Mouse (Mus musculus) MEL (cell line): ENCODE data around the gene Rnf157. TPM values are rescaled to one million over a fixed set of nuclear protein-coding genes. Genes with fewer than 3 reads are reported as not detected.

Experiments used
- DNase-seq: peaks from one replicate; pipeline ENCODE4 v3.0.0; 2011; ENCODE audit warnings: low read depth, low spot score
- H3K27ac ChIP-seq: 2 replicates; pipeline ENCODE4 v1.5.1; 2012; ENCODE audit warnings: low read depth, mild to moderate bottlenecking, control low read depth, low read length, moderate library complexity; ENCODE audit not compliant: control insufficient read depth
- H3K27me3 ChIP-seq, 2 experiments: fragments of 150-350 bp in 1 of 2; sonication (generic) in 1 of 2; 2 replicates each; pipeline ENCODE4 v1.6.1; 2012; ENCODE audit warnings: low read length in 2 of 2, mild to moderate bottlenecking in 2 of 2, improper control_type of control experiment in 1 of 2, moderate library complexity in 1 of 2; ENCODE audit not compliant: insufficient read depth in 2 of 2, control insufficient read depth in 1 of 2
- H3K36me3 ChIP-seq, 2 experiments: 2 replicates each; pipeline ENCODE4 v1.6.1; 2012 to 2014; ENCODE audit warnings: low read length in 2 of 2, improper control_type of control experiment in 1 of 2, inconsistent platforms in 1 of 2, mild to moderate bottlenecking in 1 of 2; ENCODE audit not compliant: insufficient read depth in 2 of 2, control insufficient read depth in 1 of 2
- H3K4me1 ChIP-seq, 2 experiments: fragments of 150-350 bp in 1 of 2; sonication (generic) in 1 of 2; 2 replicates each; pipeline ENCODE4 v1.6.1; 2012; ENCODE audit warnings: low read length in 2 of 2, improper control_type of control experiment in 1 of 2, mild to moderate bottlenecking in 1 of 2; ENCODE audit not compliant: insufficient read depth in 2 of 2, control insufficient read depth in 1 of 2
- H3K4me3 ChIP-seq, 2 experiments: fragments of 150-350 bp in 1 of 2; sonication (generic) in 1 of 2; 2 replicates each; pipeline ENCODE4 v1.5.1; 2012; ENCODE audit warnings: low read depth in 2 of 2, low read length in 2 of 2, mild to moderate bottlenecking in 2 of 2, moderate library complexity in 2 of 2, control low read depth in 1 of 2, improper control_type of control experiment in 1 of 2; ENCODE audit not compliant: control insufficient read depth in 1 of 2, insufficient read depth in 1 of 2
- H3K79me2 ChIP-seq: 2 replicates; pipeline ENCODE4 v1.6.1; 2012; ENCODE audit warnings: mild to moderate bottlenecking, low read length, moderate library complexity; ENCODE audit not compliant: control insufficient read depth, poor library complexity, insufficient read depth
- H3K9ac ChIP-seq: 2 replicates; pipeline ENCODE4 v1.6.1; 2012; ENCODE audit warnings: low read depth, mild to moderate bottlenecking, control low read depth, low read length, moderate library complexity; ENCODE audit not compliant: control insufficient read depth, poor library complexity, severe bottlenecking
- H3K9me3 ChIP-seq: fragments of 150-350 bp; sonication (generic); replicated peaks from 2 replicates; pipeline ENCODE4 v1.6.1; 2012; ENCODE audit warnings: mild to moderate bottlenecking, low read length, improper control_type of control experiment, moderate library complexity; ENCODE audit not compliant: insufficient read depth
- CHD1 ChIP-seq: IDR thresholded peaks from 2 replicates; pipeline ENCODE4 v1.6.1; 2012; ENCODE audit warnings: low read depth, mild to moderate bottlenecking, inconsistent platforms, low read length, improper control_type of control experiment
- CHD2 ChIP-seq: IDR thresholded peaks from 2 replicates; pipeline ENCODE4 v1.6.1; 2011; ENCODE audit warnings: low read length, improper control_type of control experiment
- E2F4 ChIP-seq: IDR thresholded peaks from 2 replicates; pipeline ENCODE4 v1.6.1; 2011; ENCODE audit warnings: low read depth, low read length, improper control_type of control experiment, borderline replicate concordance
- EP300 ChIP-seq, 2 experiments: IDR thresholded peaks; 2 replicates each; pipeline ENCODE4 v1.6.1; 2011; ENCODE audit warnings: improper control_type of control experiment in 2 of 2, low read length in 2 of 2, low read depth in 1 of 2, mild to moderate bottlenecking in 1 of 2
- ETS1 ChIP-seq: IDR thresholded peaks from 2 replicates; pipeline ENCODE4 v1.6.1; 2012; ENCODE audit warnings: low read depth, mild to moderate bottlenecking, inconsistent platforms, low read length, improper control_type of control experiment, moderate library complexity
- JUND ChIP-seq: IDR thresholded peaks from 2 replicates; pipeline ENCODE4 v1.6.1; 2011; ENCODE audit warnings: low read depth, mild to moderate bottlenecking, improper control_type of control experiment, low read length
- MAFK ChIP-seq: IDR thresholded peaks from 2 replicates; pipeline ENCODE4 v1.6.1; 2011; ENCODE audit warnings: low read depth, mild to moderate bottlenecking, low read length, improper control_type of control experiment, borderline replicate concordance
- MAX ChIP-seq: IDR thresholded peaks from 2 replicates; pipeline ENCODE4 v1.6.1; 2011; ENCODE audit warnings: low read length, improper control_type of control experiment
- MXI1 ChIP-seq: IDR thresholded peaks from 2 replicates; pipeline ENCODE4 v1.6.1; 2011; ENCODE audit warnings: mild to moderate bottlenecking, low read depth, low read length, improper control_type of control experiment
- MYB ChIP-seq: IDR thresholded peaks from 2 replicates; pipeline ENCODE4 v1.6.1; 2011; ENCODE audit warnings: mild to moderate bottlenecking, low read depth, low read length, improper control_type of control experiment
- NELFE ChIP-seq: IDR thresholded peaks from 2 replicates; pipeline ENCODE4 v1.6.1; 2011; ENCODE audit warnings: low read depth, low read length, improper control_type of control experiment
- POLR2A ChIP-seq, 2 experiments: IDR thresholded peaks; 2 replicates each; pipeline ENCODE4 v1.6.1; 2011 to 2012; ENCODE audit warnings: low read length in 2 of 2, mild to moderate bottlenecking in 2 of 2, control low read depth in 1 of 2, improper control_type of control experiment in 1 of 2, low read depth in 1 of 2, moderate library complexity in 1 of 2; ENCODE audit not compliant: control insufficient read depth in 1 of 2, insufficient read depth in 1 of 2, poor library complexity in 1 of 2
- POLR2AphosphoS2 ChIP-seq: IDR thresholded peaks from 2 replicates; pipeline ENCODE4 v1.6.1; 2011; ENCODE audit warnings: low read length, improper control_type of control experiment
- RCOR1 ChIP-seq: IDR thresholded peaks from 2 replicates; pipeline ENCODE4 v1.6.1; 2012; ENCODE audit warnings: low read depth, mild to moderate bottlenecking, inconsistent platforms, low read length, improper control_type of control experiment
- SMC3 ChIP-seq: IDR thresholded peaks from 2 replicates; pipeline ENCODE4 v1.6.1; 2011; ENCODE audit warnings: low read depth, low read length, improper control_type of control experiment
- TAL1 ChIP-seq: IDR thresholded peaks from 2 replicates; pipeline ENCODE4 v1.6.1; 2012; ENCODE audit warnings: mild to moderate bottlenecking, inconsistent platforms, low read length, moderate library complexity, mixed read lengths
- TBP ChIP-seq: IDR thresholded peaks from 2 replicates; pipeline ENCODE4 v1.8.0; 2011; ENCODE audit warnings: low read depth, low read length, improper control_type of control experiment
- TCF12 ChIP-seq: IDR thresholded peaks from 2 replicates; pipeline ENCODE4 v1.6.1; 2014; ENCODE audit warnings: low read depth, mild to moderate bottlenecking, inconsistent platforms, low read length, improper control_type of control experiment, moderate library complexity
- UBTF ChIP-seq: IDR thresholded peaks from 2 replicates; pipeline ENCODE4 v1.6.1; 2012; ENCODE audit warnings: low read depth, mild to moderate bottlenecking, inconsistent platforms, low read length, improper control_type of control experiment, moderate library complexity, borderline replicate concordance; ENCODE audit not compliant: insufficient read depth
- USF1 ChIP-seq: IDR thresholded peaks from 2 replicates; pipeline ENCODE4 v1.6.1; 2014; ENCODE audit warnings: low read depth, mild to moderate bottlenecking, inconsistent platforms, low read length, improper control_type of control experiment, moderate library complexity
- ZMIZ1 ChIP-seq: IDR thresholded peaks from 2 replicates; pipeline ENCODE4 v1.6.1; 2012; ENCODE audit warnings: low read depth, mild to moderate bottlenecking, inconsistent platforms, low read length, improper control_type of control experiment, moderate library complexity
- ZNF384 ChIP-seq: IDR thresholded peaks from 2 replicates; pipeline ENCODE4 v1.6.1; 2012; ENCODE audit warnings: low read depth, mild to moderate bottlenecking, inconsistent platforms, low read length, improper control_type of control experiment
- polyA plus RNA-seq, 2 experiments: library from polyadenylated mRNA; stranded (reverse) in 1 of 2; unstranded in 1 of 2; fragments of >175 nt in 1 of 2; fragments of >200 nt in 1 of 2; gene quantifications; 2 replicates each; pipeline versions ENCODE4 v1.2.1 to v1.2.4; 2012; ENCODE audit warnings: low replicate concordance in 2 of 2, low read depth in 1 of 2; ENCODE audit not compliant: insufficient read length in 2 of 2, insufficient read depth in 1 of 2, missing spikeins in 1 of 2
- total RNA-seq: library from RNA; depleted of rRNA; stranded (reverse); fragments of 300-350 nt; gene quantifications from 2 replicates; pipeline ENCODE4 v1.2.3, GENCODE M21; 2012

The Rnf157 gene
- total and polyA plus RNA-seq, 3 experiments = 7.5 to 10.9 TPM; not detected in 1

- Histone ChIP-seq H3K9ac (no peak overlapping the region), H3K9me3 (no peaks in the 10 kb centered on the region)
These were observed 16.4 kb downstream of the Rnf157 start for GRCm38 (mm10) chr11:116396276-116396933.

DNA sequence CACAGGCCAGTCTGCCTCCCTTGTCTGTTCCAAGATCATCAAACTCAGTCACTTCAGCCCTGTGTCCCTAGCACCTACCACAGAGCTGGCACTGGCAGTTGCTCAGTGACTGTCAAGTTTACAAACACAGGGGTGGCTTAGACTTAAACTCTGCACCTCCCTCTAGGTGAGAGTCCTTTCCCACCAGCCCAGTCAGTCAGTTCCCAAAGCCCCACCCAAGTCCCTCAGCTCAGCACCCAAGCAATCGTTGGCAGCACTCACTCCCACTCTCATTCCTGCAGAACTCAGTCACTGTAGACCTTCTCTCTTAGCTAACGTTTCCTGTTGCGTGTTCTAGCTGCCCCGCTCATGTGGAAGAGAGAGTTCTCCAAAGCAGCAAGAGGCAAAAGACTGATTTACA is 18.1 kb downstream of the Rnf157 start:
- H3K9ac ChIP-seq = no peak overlapping the region

More at GRCm38 (mm10) chr11:116396276-116396933, 16.4 kb downstream of the Rnf157 start:
- H3K79me2 ChIP-seq = no peaks in the 10 kb centered on the region
- H3K27me3 ChIP-seq = no peaks in the 10 kb centered on the region
- peaks cover 20 to 21% of the 10 kb centered on the region in 2 experiments for H3K4me1 ChIP-seq
- no peak for DNase-seq
- no peak overlapping the region for H3K4me3 ChIP-seq
- H3K27ac ChIP-seq = no peak overlapping the region
- TF ChIP-seq UBTF = no peak
- TF ChIP-seq ZMIZ1 = no peak
- no peak for TF ChIP-seq NELFE
- no peak for TF ChIP-seq POLR2A (IDR thresholded peaks at IDR 0.05; ENCODE audit: control insufficient read depth in 1 of 2, insufficient read depth in 1 of 2, low read depth in 1 of 2, low read length in 2 of 2, poor library complexity in 1 of 2)
- TF ChIP-seq JUND = no peak
- no peak for TF ChIP-seq RCOR1
- no peak for TF ChIP-seq TCF12
- TF ChIP-seq ETS1 = no peak
- TF ChIP-seq TBP = no peak
- no peak for TF ChIP-seq USF1
- no peak for TF ChIP-seq CHD1
- no peak for TF ChIP-seq MXI1
- no peak for TF ChIP-seq POLR2AphosphoS2
- TF ChIP-seq TAL1 = no peak
- TF ChIP-seq MYB = no peak
- TF ChIP-seq SMC3 = no peak
- no peak for TF ChIP-seq ZNF384
- no peak for TF ChIP-seq MAFK
- no peak for TF ChIP-seq EP300 (IDR thresholded peaks at IDR 0.05; ENCODE audit: low read depth in 1 of 2, low read length in 2 of 2)
- H3K36me3 ChIP-seq = peaks cover 0 to 22% of the 10 kb centered on the region in 2 experiments; a peak in 2 of 4 replicates

More for the DNA sequence above, 18.1 kb downstream of the Rnf157 start:
- Histone ChIP-seq H3K9me3 (no peaks in the 10 kb centered on the region), H3K4me1 (peaks cover 8 to 13% of the 10 kb centered on the region in 2 experiments), H3K79me2 (no peaks in the 10 kb centered on the region), H3K27me3 (no peaks in the 10 kb centered on the region), H3K4me3 (no peak overlapping the region), H3K36me3 (peaks cover 0 to 8% of the 10 kb centered on the region in 2 experiments; a peak in 2 of 4 replicates), H3K27ac (no peak overlapping the region)
- TF ChIP-seq MAX = no peak
- TF ChIP-seq ZNF384 = no peak
- TF ChIP-seq EP300 (IDR thresholded peaks at IDR 0.05; ENCODE audit: low read depth in 1 of 2, low read length in 2 of 2) = no peak
- TF ChIP-seq CHD2 = no peak
- no peak for TF ChIP-seq E2F4
- DNase-seq = no peak
